Mouse (Mus musculus) central nervous system, embryonic 14 days (tissue): ENCODE measurements around the gene Dcaf10. TPM values are rescaled to one million over a fixed set of nuclear protein-coding genes. Genes with fewer than 3 reads are reported as not detected.

Source experiments
- polyA plus RNA-seq: library from polyadenylated mRNA; depleted of rRNA; stranded (reverse); fragments of >200 nt; gene quantifications from 2 replicates; pipeline ENCODE4 v1.2.3, GENCODE M21; 2012; rRNA removed

Gene Dcaf10
- 11.5 and 12.8 TPM in 2 replicates for polyA plus RNA-seq

DNA sequence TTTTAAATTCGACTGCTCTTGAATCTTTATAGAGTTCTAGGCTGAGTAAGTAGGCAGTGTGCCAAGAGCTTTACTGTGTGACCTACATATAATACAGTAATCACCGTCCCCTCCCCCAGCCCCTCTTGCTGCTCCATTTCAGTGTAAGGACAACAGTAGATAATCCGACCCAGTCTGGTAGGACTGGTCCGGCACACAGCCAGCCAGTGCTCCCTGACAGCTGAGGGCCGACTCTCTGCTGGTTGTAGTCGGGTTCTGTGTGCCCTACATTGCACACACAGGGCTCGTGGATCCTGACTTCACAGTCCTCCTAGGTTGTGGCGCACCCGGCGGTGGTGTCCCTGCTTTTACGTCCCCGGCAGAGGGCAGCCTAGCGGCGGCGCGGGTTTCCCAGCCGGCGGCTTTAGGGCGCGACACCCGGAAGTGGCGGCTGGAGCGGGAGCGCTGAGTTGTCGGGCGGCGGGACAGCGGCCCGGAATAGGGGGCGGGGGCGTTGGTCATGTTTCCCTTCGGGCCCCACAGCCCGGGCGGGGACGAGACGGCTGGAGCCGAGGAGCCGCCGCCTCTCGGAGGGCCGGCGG, at the start of gene Dcaf10:
Dcaf10 (plus strand) TSS at position 433 of the 581 bp plus-strand sequence.

DNA sequence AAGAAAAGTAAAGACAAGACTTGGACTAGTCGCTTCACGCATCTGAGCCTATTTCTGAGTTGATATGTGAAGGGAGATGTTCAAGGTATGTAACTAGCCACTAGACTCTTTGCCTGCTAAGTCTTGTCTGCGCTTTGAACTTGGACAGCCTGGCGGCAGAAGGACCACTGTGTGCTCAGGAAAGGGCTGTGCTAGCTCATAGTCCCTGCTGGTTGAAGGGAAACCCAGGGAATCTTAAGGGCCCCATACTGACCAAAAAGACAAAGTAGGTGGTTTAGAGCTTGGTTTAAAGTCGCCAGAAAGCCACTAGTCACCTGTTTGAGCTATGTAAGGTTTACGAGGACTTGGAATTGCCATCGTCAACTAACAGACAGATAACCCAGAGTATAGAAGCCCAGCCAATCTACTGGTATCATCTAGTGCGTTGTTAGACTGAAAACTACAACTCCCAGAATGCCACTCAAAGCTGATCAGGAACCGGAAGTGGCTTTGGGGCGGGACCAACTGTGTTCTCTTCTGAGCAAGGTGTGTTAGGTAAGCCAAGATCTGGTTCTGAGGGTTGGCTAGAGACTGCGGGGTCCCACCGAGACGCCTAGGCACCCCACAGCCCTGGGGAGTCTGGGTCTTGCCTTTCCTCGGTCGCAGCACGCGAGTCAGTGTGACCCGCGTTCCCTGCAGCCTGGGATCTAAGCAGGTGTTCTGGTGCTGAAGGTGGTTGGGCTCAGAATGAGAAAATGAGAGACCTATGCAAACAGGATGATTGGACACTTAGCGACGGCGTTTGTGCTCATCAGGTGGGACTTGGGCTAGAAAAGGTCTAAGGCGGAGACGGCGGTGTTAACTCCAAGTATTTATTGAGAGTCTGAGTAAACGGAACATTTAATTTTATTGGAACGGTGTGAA, 45.0 kb upstream of the Dcaf10 start, which contains the start of gene Trmt10b:
Trmt10b (plus strand) TSS at position 466 of the 903 bp plus-strand sequence.

DNA sequence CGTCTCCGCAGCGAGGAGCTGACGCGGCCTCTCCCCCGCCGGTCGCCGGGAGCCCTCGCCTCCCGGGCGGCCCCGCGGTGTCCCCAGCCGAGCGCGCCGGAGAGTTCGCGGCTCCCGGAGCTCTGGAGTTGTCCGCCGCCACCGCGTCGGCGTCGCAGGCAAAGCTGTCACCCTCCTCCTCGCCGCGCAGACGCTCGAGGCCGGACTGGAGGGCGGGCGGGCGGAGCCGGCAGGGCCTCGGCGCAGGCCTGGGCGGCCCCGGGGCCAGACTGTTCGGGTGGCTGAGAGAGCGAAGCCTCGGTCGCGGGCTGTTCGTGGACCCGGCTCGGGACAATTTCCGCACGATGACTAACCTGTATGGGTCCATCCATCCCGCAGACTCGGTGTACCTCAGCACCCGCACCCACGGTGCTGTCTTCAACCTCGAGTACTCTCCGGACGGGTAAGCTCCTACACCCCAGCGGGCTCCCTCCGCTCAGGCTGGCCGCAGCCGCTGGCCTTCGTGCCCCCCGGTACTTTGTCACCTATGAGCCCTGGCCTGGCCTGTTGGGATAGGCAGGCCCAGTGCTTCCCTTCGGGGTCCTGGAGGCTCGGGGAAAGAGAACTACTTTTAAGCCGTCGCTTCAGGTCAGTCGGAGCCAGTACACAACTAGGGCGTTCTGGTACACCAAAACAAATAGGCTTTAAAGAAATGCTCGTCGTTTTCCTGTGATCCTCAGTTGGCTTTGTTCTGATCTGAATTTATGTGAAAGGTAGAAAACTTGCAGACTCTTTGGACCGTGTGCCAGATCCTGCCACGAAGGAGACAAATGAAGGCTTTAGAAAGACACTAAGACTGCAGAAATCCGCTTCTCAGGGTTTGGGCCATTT, 620 bp downstream of the Dcaf10 start, which contains the start of gene Exosc3:
Exosc3 (minus strand) TSS at position 447 of the 870 bp plus-strand sequence.

DNA sequence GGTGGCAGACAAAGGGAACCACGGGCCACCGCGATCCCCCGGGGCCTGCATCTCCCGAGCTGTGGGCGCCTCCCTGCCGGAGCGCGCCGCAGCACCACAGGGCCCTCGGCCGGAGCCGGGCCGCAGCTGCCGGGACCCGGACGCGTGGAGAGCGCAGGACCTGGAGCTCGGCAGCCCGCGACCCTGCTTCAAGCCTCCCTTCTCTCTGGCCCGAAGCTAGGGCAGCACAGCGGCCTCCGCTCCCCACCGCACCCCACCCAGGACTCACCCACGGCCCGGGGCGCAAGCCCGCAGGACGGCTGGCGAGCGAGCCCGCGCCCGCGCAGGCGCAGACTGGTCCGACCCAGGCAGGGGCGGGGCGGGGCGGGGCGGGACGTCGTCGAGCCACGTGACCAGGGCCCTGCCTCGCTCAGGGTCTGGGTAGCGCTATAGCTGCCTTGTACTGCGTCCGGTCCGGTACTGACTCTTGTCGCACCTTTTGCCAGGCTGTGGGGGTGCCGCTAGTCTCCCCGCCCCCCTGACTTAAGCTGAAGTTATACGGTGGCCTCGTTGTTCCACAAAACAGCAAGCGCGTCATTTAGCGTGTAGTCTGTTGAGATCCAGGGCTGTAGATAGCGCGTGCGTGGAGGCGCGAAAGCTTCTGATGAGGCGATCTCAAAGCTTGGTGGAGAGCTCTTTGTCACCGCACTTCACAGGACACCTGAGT, 66.7 kb downstream of the Dcaf10 start, which contains the start of gene Slc25a51:
Slc25a51 (minus strand) TSS at position 340 of the 706 bp plus-strand sequence.

Other genes with a start within 250 kb of the Dcaf10 start
- gene Tomm5, start 234.0 kb upstream of the Dcaf10 start, polyA plus RNA-seq, result 140 and 148 TPM in 2 replicates
- 1.1 and 2.1 TPM in 2 replicates for gene Frmpd1, start 157.2 kb upstream of the Dcaf10 start, polyA plus RNA-seq
- gene Trmt10b, start 45.0 kb upstream of the Dcaf10 start, polyA plus RNA-seq, result 14.2 and 15.5 TPM in 2 replicates
- gene Exosc3, start 631 bp downstream of the Dcaf10 start, polyA plus RNA-seq, result 42.3 and 43.3 TPM in 2 replicates
- 121 and 128 TPM in 2 replicates for gene Slc25a51, start 66.7 kb downstream of the Dcaf10 start, polyA plus RNA-seq
- gene Shb, start 190.4 kb downstream of the Dcaf10 start, polyA plus RNA-seq, result 31.8 and 46.2 TPM in 2 replicates